Mouse (Mus musculus) G1E (cell line): ENCODE measurements around the gene Tiparp. TPM values are rescaled to one million over a fixed set of nuclear protein-coding genes. Genes with fewer than 3 reads are reported as not detected.

Experiments used
- ATAC-seq: 2 replicates; pipeline ENCODE4 v1.8.0; 2016; ENCODE audit warnings: mild to moderate bottlenecking; ENCODE audit not compliant: insufficient number of reproducible peaks, poor library complexity, low FRiP score, severe bottlenecking; ENCODE audit errors: extremely low read depth
- DNase-seq: peaks from one replicate; pipeline ENCODE4 v3.0.0; 2012; ENCODE audit warnings: low spot score
- H3K27me3 ChIP-seq: 2 replicates; pipeline ENCODE4 v1.6.1; 2012; ENCODE audit warnings: mild to moderate bottlenecking, low read length, inconsistent platforms; ENCODE audit not compliant: insufficient read depth
- H3K36me3 ChIP-seq: replicated peaks from 2 replicates; pipeline ENCODE3; 2012; ENCODE audit warnings: mild to moderate bottlenecking, inconsistent platforms
- H3K4me1 ChIP-seq: 2 replicates; pipeline ENCODE4 v1.6.1; 2012; ENCODE audit warnings: low read depth, low read length, inconsistent platforms, mixed read lengths; ENCODE audit not compliant: insufficient read depth
- H3K4me3 ChIP-seq: 2 replicates; pipeline ENCODE4 v1.5.1; 2012; ENCODE audit warnings: low read depth, mild to moderate bottlenecking, inconsistent platforms, low read length, moderate library complexity, mixed read lengths
- H3K9me3 ChIP-seq: replicated peaks from 2 replicates; pipeline ENCODE4 v1.6.1; 2012; ENCODE audit warnings: inconsistent platforms
- CTCF ChIP-seq: IDR thresholded peaks from 2 replicates; pipeline ENCODE4 v1.5.1; 2012; ENCODE audit warnings: low read depth, low read length, inconsistent platforms, mixed read lengths
- GATA1 ChIP-seq: IDR thresholded peaks from 2 replicates; pipeline ENCODE4 v1.6.1; 2012; ENCODE audit warnings: borderline replicate concordance, low read length, inconsistent platforms, mixed read lengths
- GATA2 ChIP-seq: IDR thresholded peaks from 2 replicates; pipeline ENCODE4 v1.6.1; 2012; ENCODE audit warnings: low read depth, low read length, inconsistent platforms, borderline replicate concordance
- POLR2AphosphoS5 ChIP-seq: IDR thresholded peaks from 2 replicates; pipeline ENCODE4 v1.6.1; 2012; ENCODE audit warnings: low read depth, low read length, inconsistent platforms; ENCODE audit not compliant: insufficient replicate concordance
- TAL1 ChIP-seq: conservative IDR thresholded peaks from 2 replicates; pipeline ENCODE4 v1.6.1; 2012; ENCODE audit warnings: low read depth, low read length, inconsistent platforms, mixed read lengths
- polyA plus RNA-seq: library from polyadenylated mRNA; stranded (reverse); fragments of >175 nt; gene quantifications from 2 replicates; pipeline ENCODE4 v1.2.3, GENCODE M21; 2012
- total RNA-seq, 2 experiments: library from RNA; stranded (forward) in 1 of 2; stranded (reverse) in 1 of 2; fragments of 200-1000 nt in 1 of 2; fragments of >200 nt in 1 of 2; fragmentation: Nextera tagmentation in 1 of 2; gene quantifications; 2 replicates each; pipeline ENCODE4 v1.2.3; 2014 to 2017

Gene Tiparp
- total and polyA plus RNA-seq, 3 experiments: 0.98 to 22.6 (median 19.3) TPM

GRCm38 (mm10) chr3:65535087-65535761 is 7.0 kb downstream of the Tiparp start:
- Histone ChIP-seq H3K4me3 (no peak overlapping the region), H3K36me3 (peaks cover 15% of the 10 kb centered on the region), H3K4me1 (peaks cover 11% of the 10 kb centered on the region), H3K9me3 (no peaks in the 10 kb centered on the region), H3K27me3 (no peaks in the 10 kb centered on the region)
- no peak for DNase-seq
- TF ChIP-seq CTCF (no peak), TAL1 (no peak), GATA1 (no peak), POLR2AphosphoS5 (no peak), GATA2 (no peak)
- no peak for ATAC-seq

DNA sequence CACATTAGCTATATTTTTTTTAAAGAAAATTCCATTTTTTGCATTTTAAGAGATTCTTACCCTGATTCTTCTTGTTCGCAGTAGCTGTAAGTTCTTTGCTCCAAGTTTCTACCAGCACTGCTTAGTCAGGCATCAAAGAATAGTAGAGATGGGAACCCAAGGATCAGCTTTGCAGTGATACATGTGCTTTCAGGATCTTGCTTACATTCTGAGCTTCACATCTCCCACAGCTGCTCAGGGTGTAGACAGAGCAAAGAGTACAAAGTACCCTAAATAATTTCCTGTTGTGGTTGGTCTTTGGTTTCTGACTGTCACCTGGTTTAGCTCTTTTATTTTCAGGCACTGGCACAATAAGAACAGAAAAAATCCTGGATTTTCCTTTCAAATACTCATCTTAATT is 9.1 kb downstream of the Tiparp start:
- H3K4me3 ChIP-seq: no peak overlapping the region
- H3K9me3 ChIP-seq: no peaks in the 10 kb centered on the region
- H3K4me1 ChIP-seq: peaks cover 12% of the 10 kb centered on the region
- H3K27me3 ChIP-seq: no peaks in the 10 kb centered on the region
- no peak for TF ChIP-seq CTCF
- TF ChIP-seq GATA2: no peak
- TF ChIP-seq TAL1: no peak
- no peak for TF ChIP-seq GATA1
- peaks cover 8% of the 10 kb centered on the region for H3K36me3 ChIP-seq
- no peak for DNase-seq
- ATAC-seq: no peak

DNA sequence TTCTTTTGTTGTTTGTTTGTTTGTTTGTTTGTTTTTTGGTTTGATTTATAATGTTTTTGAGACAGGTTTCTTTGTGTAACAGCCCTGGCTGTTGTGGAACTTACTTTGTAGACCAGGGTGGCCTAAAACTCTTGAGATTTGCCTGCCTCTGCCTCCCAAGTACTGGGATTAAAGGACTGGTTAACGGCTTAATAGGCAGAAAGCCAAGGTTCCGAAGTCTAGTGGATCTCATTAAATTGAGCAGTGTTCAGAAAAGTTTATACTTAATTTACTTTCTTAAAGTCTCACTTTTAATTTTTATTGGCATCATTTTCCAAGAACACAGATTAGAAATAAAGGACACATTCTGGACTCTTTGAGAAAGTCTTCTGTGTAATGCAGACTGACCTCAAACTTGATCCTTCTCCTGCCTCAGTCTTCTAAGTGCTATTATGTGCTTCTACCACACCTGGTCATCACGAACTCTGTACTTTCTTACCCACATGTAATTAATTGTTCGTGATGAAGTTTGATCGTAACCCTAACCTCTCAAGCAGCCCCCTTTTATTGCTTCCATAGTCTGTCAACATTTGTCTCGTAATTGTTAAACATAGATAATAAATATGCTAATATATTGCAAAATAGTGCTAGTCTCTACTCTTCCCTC is 12.8 kb downstream of the Tiparp start:
- no peaks in the 10 kb centered on the region for H3K9me3 ChIP-seq
- peaks cover 13% of the 10 kb centered on the region for H3K4me1 ChIP-seq
- DNase-seq (no peak), ATAC-seq (no peak)
- H3K4me3 ChIP-seq: no peak overlapping the region
- no peaks in the 10 kb centered on the region for H3K36me3 ChIP-seq
- no peak for TF ChIP-seq GATA2
- TF ChIP-seq CTCF: no peak
- no peak for TF ChIP-seq GATA1
- no peak for TF ChIP-seq TAL1
- no peak for TF ChIP-seq POLR2AphosphoS5
- no peaks in the 10 kb centered on the region for H3K27me3 ChIP-seq

GRCm38 (mm10) chr3:65541552-65541935 is 13.3 kb downstream of the Tiparp start:
- H3K36me3 ChIP-seq: no peaks in the 10 kb centered on the region
- DNase-seq (no peak), ATAC-seq (peak; percentile 93)
- H3K9me3 ChIP-seq: no peaks in the 10 kb centered on the region
- H3K4me3 ChIP-seq: no peak overlapping the region
- H3K27me3 ChIP-seq: no peaks in the 10 kb centered on the region
- H3K4me1 ChIP-seq: peaks cover 13% of the 10 kb centered on the region
- no peak for TF ChIP-seq GATA1
- TF ChIP-seq CTCF: no peak
- TF ChIP-seq POLR2AphosphoS5: no peak
- TF ChIP-seq TAL1: no peak

GRCm38 (mm10) chr3:65549785-65550184 is 21.6 kb downstream of the Tiparp start:
- no peak for TF ChIP-seq TAL1
- no peak for TF ChIP-seq POLR2AphosphoS5
- TF ChIP-seq GATA1: no peak
- no peak for TF ChIP-seq GATA2
- no peak for TF ChIP-seq CTCF
- Histone ChIP-seq H3K36me3 (peaks cover 20% of the 10 kb centered on the region), H3K4me3 (no peak overlapping the region), H3K27me3 (no peaks in the 10 kb centered on the region), H3K9me3 (no peaks in the 10 kb centered on the region), H3K4me1 (peaks cover 5% of the 10 kb centered on the region; the same call in 1 of the 2 replicates)
- no peak for ATAC-seq
- no peak for DNase-seq

- no peak overlapping the region for H3K4me3 ChIP-seq
- H3K9me3 ChIP-seq: no peaks in the 10 kb centered on the region
- no peaks in the 10 kb centered on the region for H3K27me3 ChIP-seq
- ATAC-seq (no peak), DNase-seq (no peak)
- H3K36me3 ChIP-seq: peaks cover 21% of the 10 kb centered on the region
- peaks cover 5% of the 10 kb centered on the region; the same call in 1 of the 2 replicates for H3K4me1 ChIP-seq
- no peak for TF ChIP-seq TAL1
Measured at GRCm38 (mm10) chr3:65551065-65551464, 22.9 kb downstream of the Tiparp start.
